Mouse (Mus musculus): ENCODE data around the gene Proca1.

- TF ChIP-seq POLR2A (IDR thresholded peaks at IDR 0.05; ENCODE audit: low read depth, low read length) (no peak), CTCF (IDR thresholded peaks at IDR 0.05; ENCODE audit: extremely low read depth, insufficient read depth, insufficient read length, insufficient replicate concordance) (no peak)
Measured at GRCm38 (mm10) chr11:78210615-78211014, 17.4 kb downstream of the Proca1 start.
